Mouse (Mus musculus) cerebellum, postnatal 25 days (tissue): ENCODE results near the gene Lrrc52.
A peak's percentile ranks its signal among the peaks of the same experiment; 100 is the strongest.

Experiments used
- DNase-seq, 2 experiments: peaks; one replicate each; pipeline ENCODE4 v3.0.0; 2021; ENCODE audit warnings: mixed read lengths in 2 of 2

The Lrrc52 gene

DNA sequence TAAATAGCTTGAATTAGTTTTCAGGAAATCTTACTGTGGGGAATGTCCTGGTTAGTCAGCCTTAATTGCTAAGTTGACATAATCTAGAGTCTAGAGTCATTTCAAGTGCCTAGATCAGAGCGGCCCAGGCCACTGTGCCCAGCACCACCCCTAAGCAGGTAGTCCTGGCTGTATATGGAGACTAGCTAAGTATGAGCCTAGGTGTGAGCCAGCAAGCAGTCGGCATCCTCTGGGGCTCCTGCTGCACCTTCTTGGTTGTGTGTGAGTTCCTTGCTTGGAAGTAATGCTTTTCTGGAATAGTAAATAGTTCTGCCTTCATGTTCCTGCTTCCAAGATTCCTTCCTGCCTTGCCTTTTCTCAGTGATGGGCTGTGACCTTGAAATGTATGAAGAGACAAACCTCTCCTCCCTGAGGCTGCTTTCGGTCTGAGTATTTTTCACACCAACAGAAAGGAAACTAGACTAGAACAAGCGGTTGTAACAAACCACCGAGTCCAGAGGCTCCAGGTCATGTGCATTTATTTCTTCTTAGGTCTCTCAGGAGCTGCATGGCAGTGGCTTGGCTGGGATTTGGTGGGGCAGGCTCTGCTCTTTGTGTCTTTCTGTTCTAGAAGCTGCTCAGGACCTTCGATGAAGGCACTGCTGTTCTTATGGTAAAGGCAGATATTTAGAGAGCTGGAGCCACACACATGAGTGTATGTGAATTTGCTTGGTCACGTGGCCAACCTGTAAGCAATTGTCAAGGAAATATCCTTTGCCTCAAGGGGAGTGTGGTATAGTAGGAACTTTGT lies 30.2 kb downstream of the Lrrc52 start:
- DNase-seq, result no peak

DNA sequence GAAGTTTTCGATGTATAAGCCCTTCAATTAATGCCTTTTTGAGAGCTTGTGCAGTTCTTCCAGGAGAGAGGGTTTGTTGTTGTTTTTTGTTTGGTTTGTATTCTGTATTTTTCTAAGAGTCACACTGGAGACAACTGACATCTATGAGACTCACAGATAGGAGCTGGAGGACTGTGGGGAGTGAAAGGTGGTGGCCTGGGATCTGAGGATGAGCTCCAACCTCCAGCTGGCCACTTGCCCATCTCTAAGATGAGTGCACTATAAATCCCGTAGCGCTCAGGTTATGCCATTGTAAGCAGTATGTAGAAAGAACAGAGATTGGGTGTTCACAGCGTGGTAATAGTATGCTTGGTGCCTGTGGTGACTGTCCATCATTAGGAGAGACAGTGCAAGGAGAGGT lies 31.6 kb downstream of the Lrrc52 start:
- DNase-seq, result no peak

DNA sequence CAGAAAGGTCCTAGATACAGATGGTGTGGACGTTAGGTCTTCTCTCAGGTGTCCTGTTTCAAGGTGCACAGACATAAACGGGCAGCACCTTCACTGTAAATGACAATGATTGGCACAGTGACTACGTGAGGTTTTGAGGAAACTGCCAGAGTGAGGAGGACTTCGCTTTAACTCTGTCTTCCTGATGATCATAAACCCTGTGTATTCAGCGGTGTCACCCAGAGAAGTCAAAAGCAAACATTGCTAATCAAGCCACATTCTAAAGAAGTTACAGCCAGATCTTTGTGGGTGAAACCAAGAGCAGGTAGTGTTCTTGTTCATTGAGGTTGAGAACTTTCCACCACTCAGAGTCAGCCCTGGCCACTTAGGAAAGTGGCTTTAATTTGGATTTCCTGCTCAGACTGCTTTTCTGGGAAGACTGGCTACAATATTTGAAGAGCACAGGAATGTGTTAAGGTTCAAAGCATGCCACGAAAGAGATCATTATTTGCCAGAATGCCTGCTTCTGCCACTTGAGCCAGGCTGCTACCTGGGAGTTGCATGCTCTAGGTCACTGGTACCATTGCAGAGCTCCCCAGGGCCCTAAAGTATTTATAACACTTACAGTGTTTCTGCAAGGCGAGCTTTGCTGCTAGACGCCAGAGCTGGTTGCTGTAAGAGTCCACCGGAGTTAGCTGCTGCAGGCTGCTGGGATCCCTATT lies 35.5 kb downstream of the Lrrc52 start:
- no peak for DNase-seq

DNA sequence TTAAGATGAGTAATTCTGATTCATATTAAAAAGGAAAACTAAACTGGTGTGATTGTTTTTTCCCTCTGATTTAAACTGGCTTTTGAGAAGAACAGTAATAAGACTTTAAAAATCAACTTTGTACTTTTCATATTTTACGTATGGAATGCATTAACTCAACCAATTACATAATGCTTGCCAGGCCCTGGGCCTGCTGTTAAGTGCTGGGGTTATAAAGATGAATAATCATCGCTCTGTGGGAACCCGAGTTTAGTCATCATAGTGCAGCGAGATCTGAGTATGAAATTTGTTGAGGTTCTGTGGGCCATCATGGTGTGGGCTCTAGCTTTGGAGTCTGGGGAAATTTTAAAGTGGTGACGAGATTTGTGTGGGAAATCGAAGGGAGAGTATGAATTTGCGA lies 39.9 kb downstream of the Lrrc52 start:
- no peak for DNase-seq

DNA sequence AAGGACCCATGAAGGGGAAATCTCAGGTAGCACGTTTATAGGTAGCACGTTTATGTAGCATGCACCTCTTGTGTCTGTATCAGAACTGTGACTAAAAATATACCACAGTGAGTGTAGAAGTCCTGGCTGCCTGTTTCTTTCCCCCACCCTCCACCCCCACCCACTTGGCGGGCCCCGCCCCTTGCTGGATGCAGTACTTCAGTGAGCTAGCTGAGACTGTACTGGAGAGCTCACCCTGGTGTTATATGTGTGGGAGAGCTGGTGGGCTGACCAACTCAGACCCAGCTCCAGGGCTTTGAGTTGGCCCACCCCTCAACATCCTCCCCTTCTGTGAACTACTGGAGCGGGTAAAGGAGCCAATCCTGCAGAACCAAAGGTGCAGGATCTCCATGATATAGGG lies 41.0 kb downstream of the Lrrc52 start:
- DNase-seq, result no peak

DNA sequence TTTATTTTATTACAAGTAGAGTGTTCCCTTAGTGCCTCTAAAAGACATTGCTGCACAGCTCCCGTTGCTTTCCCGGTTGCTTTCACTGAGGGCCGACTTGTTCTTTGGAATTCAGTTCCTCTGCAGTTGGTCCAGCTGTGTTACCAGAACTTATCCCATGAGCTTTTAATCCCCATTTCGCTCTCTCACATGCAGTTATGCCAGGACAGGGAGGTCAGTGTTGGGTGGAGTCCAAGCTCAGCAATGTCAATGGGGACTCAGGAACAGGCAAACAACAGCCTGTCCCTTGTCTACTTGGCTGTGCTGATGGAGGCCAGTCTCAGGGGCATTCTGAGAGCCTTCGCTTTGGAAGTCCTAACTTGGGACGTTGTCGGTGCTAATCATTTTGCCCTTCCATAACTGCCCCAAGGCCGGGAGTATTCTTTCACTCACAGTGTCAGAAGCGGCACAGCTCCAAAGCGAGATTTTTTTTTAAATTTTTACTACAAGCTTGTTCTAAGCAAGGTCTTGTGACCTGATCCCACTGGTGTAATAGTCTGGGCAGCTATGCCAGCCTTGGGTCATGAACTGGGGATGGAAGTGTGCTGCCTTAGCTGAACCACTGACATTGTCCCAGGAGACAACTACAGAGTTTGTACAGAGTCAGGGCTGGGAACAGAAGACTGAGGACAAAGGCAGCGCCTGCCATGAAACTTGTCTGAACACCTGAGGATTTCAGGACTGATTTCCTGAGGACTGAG lies 43.9 kb downstream of the Lrrc52 start:
- DNase-seq, result no peak

DNA sequence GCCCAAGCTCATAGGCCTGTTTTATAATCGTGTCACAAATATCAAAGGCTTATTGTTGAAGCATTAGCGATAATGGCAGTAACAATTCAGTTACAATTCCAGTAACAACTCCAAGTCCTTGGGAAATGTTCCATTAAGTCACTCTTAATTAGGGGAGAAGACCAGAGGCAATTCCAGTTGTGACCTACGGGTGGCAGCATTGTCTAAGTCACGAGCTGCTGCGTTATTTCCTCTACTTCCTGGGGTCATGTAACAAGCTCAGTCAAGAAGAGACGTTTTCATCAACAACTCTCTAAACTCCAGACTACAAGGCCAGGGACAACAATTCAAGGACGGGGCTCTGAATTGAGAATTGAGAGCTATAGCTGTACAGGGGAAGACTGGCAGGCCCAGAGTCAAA lies 51.7 kb downstream of the Lrrc52 start:
- DNase-seq, result peak; percentile 78 to 85

DNA sequence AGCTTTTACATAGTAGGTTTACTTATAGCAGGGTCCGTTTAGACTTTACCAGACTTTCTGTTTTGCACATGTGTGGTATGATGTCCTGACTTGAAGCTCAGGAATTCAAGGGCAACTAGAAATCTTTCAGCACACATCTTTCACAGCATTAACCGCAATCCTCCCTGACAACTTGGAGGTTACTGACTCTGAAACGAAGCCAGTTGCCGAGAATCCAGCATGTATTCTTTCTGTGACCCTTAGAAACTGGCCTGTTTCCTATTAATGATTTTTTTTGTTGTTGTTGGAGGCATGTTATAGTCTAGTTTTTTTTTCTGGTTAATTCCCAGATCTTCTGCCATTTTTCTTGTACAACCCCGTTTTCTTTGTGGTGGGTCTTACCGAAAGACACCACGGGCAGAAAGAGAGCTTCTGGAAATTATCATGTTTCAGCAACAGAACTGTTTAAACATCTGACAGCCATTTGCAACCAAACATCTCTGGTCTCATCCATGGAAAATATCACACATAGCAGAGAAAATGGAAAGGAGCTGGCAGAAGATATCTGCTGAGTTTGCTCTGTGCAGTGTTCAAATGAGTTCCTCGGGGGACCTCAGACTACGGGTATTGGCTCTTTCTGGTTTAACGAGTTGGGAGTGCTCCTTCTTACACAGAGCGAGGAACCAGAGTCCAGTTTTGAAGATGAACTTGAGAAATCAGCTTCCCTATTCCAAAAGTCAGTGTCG lies 54.4 kb downstream of the Lrrc52 start:
- no peak for DNase-seq

DNA sequence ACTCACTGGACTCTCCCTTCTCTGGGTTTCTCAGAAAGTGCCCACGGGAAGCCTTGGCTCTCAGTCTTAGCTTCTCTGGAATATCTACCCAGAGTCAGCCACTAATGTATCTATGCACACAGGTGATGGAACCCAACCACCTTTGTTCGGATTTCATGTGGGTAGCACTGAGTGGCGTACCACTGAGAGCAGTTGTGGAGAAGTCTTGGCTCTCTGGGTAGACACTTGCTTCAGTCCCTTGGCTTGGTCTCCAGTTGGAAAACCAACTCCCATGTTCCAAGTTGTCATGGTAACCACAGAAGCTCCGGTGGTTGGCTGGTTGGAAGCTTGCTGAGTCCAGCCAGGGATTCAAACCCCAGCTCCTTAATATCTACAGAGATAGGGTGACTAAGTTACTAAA lies 57.0 kb downstream of the Lrrc52 start:
- DNase-seq, result no peak

DNA sequence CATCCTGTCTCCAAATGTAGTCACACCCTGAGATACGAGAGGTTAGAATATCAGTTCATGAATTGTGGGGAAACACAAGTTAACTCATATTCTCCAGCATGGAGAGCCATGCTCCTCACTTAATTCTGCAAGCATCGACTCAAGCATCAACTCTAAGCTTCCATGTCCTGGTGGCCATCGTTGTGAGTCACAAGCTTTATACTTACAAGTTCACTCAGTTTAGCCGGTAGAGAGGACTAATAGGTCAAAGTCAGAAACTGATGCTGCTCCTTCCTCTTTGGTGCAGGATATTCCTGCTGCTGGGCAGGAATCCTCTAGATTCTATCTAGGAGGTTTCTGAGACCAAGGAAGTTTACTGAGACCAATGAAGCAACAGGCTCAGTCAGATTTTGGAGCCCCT lies 61.3 kb downstream of the Lrrc52 start:
- DNase-seq, result no peak
